Mouse (Mus musculus) embryo, embryonic 10.5 days (tissue): ENCODE measurements around the gene Atp6v0e2.
"Not testable (repeated sequence)": the region's sequence is repeated elsewhere in the genome, so short reads cannot be mapped to it uniquely, and the experiment has no call there.

Source experiments
- DNase-seq: peaks from one replicate; pipeline ENCODE4 v3.0.0-alpha.2; 2015; ENCODE audit warnings: low spot score

Gene Atp6v0e2

GRCm38 (mm10) chr6:48537105-48537954 is at the start of gene Atp6v0e2:
Atp6v0e2 (plus strand) TSS chr6:48537615.
- DNase-seq, result peak; percentile 94

- DNase-seq, result peak; percentile 52
Observed at GRCm38 (mm10) chr6:48487747-48488725, 49.4 kb upstream of the Atp6v0e2 start.

GRCm38 (mm10) chr6:48489741-48490140 is 47.7 kb upstream of the Atp6v0e2 start:
- DNase-seq, result no peak

- DNase-seq, result no peak
Observed at GRCm38 (mm10) chr6:48491361-48491760, 46.1 kb upstream of the Atp6v0e2 start.

- no peak for DNase-seq
Observed at GRCm38 (mm10) chr6:48493136-48493730, 44.2 kb upstream of the Atp6v0e2 start.

- no peak for DNase-seq
Observed at GRCm38 (mm10) chr6:48497521-48497920, 39.9 kb upstream of the Atp6v0e2 start.

GRCm38 (mm10) chr6:48503847-48504240 is 33.6 kb upstream of the Atp6v0e2 start:
- DNase-seq, result no peak

GRCm38 (mm10) chr6:48504241-48504854 is 33.1 kb upstream of the Atp6v0e2 start:
- peak; percentile 90 for DNase-seq

GRCm38 (mm10) chr6:48508087-48508486 is 29.3 kb upstream of the Atp6v0e2 start:
- no peak for DNase-seq

GRCm38 (mm10) chr6:48510426-48510825 is 27.0 kb upstream of the Atp6v0e2 start:
- DNase-seq, result no peak

GRCm38 (mm10) chr6:48511861-48512260 is 25.6 kb upstream of the Atp6v0e2 start:
- no peak for DNase-seq

- DNase-seq, result not testable (repeated sequence)
Observed at GRCm38 (mm10) chr6:48524882-48525281, 12.5 kb upstream of the Atp6v0e2 start.

GRCm38 (mm10) chr6:48527901-48528300 is 9.5 kb upstream of the Atp6v0e2 start:
- no peak for DNase-seq

- no peak for DNase-seq
Observed at GRCm38 (mm10) chr6:48529261-48529660, 8.2 kb upstream of the Atp6v0e2 start.

GRCm38 (mm10) chr6:48529871-48530440 is 7.5 kb upstream of the Atp6v0e2 start:
- DNase-seq, result no peak

- DNase-seq, result no peak
Observed at GRCm38 (mm10) chr6:48530862-48531261, 6.6 kb upstream of the Atp6v0e2 start.

GRCm38 (mm10) chr6:48533475-48533874 is 3.9 kb upstream of the Atp6v0e2 start:
- no peak for DNase-seq

GRCm38 (mm10) chr6:48534913-48535312 is 2.5 kb upstream of the Atp6v0e2 start:
- no peak for DNase-seq

- DNase-seq, result no peak
Observed at GRCm38 (mm10) chr6:48536091-48536490, 1.3 kb upstream of the Atp6v0e2 start.

GRCm38 (mm10) chr6:48538841-48539737 is 1.7 kb downstream of the Atp6v0e2 start:
- DNase-seq, result peak; percentile 84
